Mouse (Mus musculus) gastrocnemius, postnatal 14 days (tissue): ENCODE results near the gene Fbxo10. TPM values are rescaled to one million over a fixed set of nuclear protein-coding genes. Genes with fewer than 3 reads are reported as not detected.
"Not testable (repeated sequence)": the region's sequence is repeated elsewhere in the genome, so short reads cannot be mapped to it uniquely, and the experiment has no call there.

ENCODE experiments used
- DNase-seq: peaks from one replicate; pipeline ENCODE4 v3.0.0; 2021; ENCODE audit warnings: mixed read lengths
- intact Hi-C: fragments of 180-260 bp; cut with DNase I; formaldehyde crosslinking; loops from one replicate; pipeline ENCODE4 v1.15.1; 2025; ENCODE audit warnings: low total_unique reads
- total RNA-seq, 2 experiments: library from RNA; stranded (reverse); gene quantifications; 2 replicates each; pipeline ENCODE4 v1.2.3; 2021

The Fbxo10 gene
- total RNA-seq, 2 experiments from 2014 or later, result 3.3 to 4.3 TPM

GRCm38 (mm10) chr4:45012105-45012975, 72.1 kb downstream of the Fbxo10 start, which contains the start of gene Zbtb5:
Gene Zbtb5 (minus strand): TSS chr4:45012412.
- DNase-seq, result peak; percentile 99
- intact Hi-C loops, result no loop called here

GRCm38 (mm10) chr4:45011581-45012104, 72.8 kb downstream of the Fbxo10 start:
- peak; percentile 71 for DNase-seq
- intact Hi-C loops, result no loop called here

DNA sequence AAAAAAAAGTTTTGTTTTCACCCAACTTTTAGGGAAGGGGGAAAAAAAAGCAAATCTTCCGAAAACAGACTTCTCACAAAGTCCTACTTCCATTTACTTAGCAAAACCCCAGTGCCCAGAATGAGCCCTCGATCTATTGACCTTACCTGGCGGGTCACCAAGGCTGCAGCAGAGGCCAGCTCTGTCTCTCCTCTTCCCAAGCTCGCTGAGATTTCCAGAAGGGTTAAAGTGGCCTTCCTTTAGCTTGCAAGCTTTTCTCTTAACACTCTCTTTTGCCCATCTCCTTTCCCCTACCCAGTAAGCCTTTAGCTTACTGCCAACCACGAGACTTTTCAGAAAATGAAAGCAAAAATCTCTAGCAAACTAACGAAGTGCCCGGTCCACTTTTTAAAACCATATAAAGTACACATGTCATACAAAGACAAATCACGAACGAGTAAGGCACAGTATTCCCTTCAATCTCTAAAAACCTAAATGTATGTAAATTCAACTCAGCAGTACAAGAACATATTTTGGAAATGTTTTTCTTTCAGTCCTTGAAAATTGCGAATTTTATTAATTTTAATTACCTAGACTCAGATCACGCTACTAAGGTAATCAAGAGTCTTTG, 73.5 kb downstream of the Fbxo10 start:
- intact Hi-C loops, result no loop called here
- no peak for DNase-seq

- DNase-seq, result no peak
- intact Hi-C loops, result no loop called here
Observed at GRCm38 (mm10) chr4:45005452-45005851, 79.0 kb downstream of the Fbxo10 start.

DNA sequence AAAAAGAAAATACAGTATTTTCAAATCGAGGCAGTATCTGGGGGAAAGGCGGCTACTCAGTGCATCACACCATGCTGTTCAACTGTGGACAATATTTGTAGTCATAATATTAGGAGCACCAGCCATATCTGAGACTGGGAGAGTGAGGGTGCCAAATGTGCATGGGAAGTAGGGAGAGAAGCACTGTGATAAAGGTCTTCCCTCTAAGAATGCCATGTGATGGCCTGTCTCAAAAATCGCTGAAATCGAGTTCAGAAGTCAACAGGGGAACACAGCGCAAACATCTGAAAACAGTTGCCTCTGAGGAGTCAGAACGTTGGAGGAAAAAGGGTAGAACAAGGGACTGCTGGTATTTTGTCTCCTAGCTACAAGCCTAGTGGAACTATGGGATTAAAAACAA, 84.4 kb downstream of the Fbxo10 start:
- no peak for DNase-seq
- intact Hi-C loops, result no loop called here

- intact Hi-C loops, result no loop called here
Observed at GRCm38 (mm10) chr4:44998071-44998470, 86.3 kb downstream of the Fbxo10 start.

GRCm38 (mm10) chr4:44994776-44995175, 89.6 kb downstream of the Fbxo10 start:
- DNase-seq, result no peak
- intact Hi-C loops, result no loop called here

More at GRCm38 (mm10) chr4:44998071-44998470, 86.3 kb downstream of the Fbxo10 start:
- no peak for DNase-seq

DNA sequence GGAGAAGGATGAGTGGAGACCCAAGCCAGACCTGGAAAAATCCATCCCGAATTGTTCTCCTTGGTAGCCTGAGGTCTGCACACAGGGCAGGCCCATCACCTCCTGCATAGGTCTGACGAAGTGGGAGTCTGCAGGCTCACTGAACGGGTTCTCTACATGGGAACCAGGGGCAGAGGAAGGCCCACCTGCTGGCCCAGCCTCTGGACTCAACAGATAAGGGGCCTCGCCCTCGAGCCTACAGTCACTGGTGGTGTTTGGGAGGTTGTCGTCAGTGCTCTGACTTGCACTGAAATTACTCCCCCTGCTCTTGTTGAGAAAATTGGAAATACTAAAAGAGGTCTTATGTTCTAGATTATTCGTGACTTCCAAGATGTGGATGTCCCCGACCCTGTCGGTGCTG, 90.6 kb downstream of the Fbxo10 start:
- intact Hi-C loops, result no loop called here
- no peak for DNase-seq

DNA sequence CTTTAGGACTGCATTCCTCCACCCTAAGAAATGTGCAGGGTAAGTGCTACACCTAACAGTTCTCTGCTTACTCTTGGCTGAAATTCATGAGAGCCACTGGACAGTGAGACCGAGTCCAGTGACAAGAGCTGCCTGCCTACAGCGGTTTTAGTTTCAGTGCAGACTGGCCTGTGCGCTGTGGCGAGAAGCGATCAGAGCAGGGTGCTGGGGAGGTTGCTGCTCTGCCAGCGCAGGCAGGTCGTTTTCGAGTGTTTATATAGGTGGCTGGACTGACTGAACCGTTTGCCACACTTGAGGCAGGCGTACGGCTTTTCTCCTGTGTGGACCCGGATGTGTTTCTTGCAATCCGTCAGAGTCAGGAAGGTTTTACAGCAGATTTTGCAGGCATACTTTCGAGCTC, 91.2 kb downstream of the Fbxo10 start:
- DNase-seq, intact Hi-C loops: not testable (repeated sequence)

DNA sequence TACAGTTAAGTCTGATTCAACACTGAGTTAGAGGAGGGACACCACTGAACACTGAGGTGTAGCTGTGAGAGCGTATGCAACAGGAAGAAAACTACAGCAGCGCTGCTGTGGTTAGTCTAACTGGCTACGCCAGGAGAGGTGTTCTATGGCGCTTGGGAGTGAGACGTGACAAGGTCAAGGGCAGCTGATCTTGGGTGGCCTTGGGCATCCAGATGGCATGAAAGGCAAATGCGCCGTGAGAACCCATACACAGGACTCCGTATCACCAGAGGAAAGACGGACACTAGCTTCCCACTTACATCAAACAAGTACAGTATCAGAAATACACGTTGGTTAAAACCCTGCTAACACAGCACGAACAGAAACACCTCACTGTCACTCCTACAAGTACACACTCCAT, 92.1 kb downstream of the Fbxo10 start:
- intact Hi-C loops, DNase-seq: not testable (repeated sequence)

DNA sequence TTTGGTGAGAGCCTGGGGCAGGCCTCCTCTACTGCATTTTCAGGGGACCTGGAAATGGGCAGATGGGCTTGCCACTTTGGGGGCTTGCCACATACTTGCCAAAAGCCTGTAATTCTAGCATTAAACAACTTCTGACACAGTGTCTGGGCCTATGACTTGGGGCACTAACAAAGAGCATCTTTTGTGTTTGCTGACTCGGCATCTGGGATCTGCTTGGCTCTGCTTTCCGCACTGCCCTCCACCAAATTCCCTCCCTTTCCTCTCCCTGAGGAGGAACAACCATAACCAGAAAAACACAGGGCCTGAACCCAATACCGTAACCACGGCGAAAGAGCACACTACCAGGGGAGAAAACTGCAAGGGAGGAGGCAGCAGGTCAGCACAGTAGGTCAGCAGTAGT, 93.8 kb downstream of the Fbxo10 start:
- DNase-seq, result no peak
- intact Hi-C loops, result no loop called here

Other genes with a start within 250 kb of the Fbxo10 start
- 10 to 100 TPM; 35.3 to 35.6 TPM for gene Grhpr, start 103.2 kb downstream of the Fbxo10 start, total RNA-seq
- 1 to 10 TPM; 4.0 to 6.0 TPM for gene Zbtb5, start 72.2 kb downstream of the Fbxo10 start, total RNA-seq
- 1 to 10 TPM; 3.9 to 6.6 TPM for gene Polr1e, start 66.0 kb downstream of the Fbxo10 start, total RNA-seq
- gene Tomm5, start 23.5 kb upstream of the Fbxo10 start, total RNA-seq, result 10 to 100 TPM; 68.0 to 69.5 TPM
- 1 to 10 TPM; 1.9 to 2.5 TPM for gene Frmpd1, start 100.3 kb upstream of the Fbxo10 start, total RNA-seq
- 1 to 10 TPM; 3.1 to 4.9 TPM for gene Trmt10b, start 212.5 kb upstream of the Fbxo10 start, total RNA-seq